Mouse (Mus musculus) embryonic fibroblast, embryonic 13.5 days (primary cell): Measurements from ENCODE around the gene Spen.

Experiments used
- CTCF ChIP-seq: IDR thresholded peaks from 2 replicates; pipeline ENCODE4 v1.5.1; 2011; ENCODE audit warnings: mild to moderate bottlenecking, control low read depth, low read length, moderate library complexity, borderline replicate concordance; ENCODE audit not compliant: insufficient read depth
- POLR2A ChIP-seq: IDR thresholded peaks from 2 replicates; pipeline ENCODE4 v1.6.1; 2011; ENCODE audit warnings: low read depth, mild to moderate bottlenecking, control low read depth, low read length, moderate library complexity

- TF ChIP-seq CTCF (no peak), POLR2A (no peak)
Observed at GRCm38 (mm10) chr4:141530979-141531378, 7.4 kb downstream of the Spen start.
